Mouse (Mus musculus) ES-E14 (cell line): ENCODE measurements around the gene Tmem213.

Experiments
- HCFC1 ChIP-seq: IDR thresholded peaks from 2 replicates; pipeline ENCODE4 v1.6.1; 2012; ENCODE audit warnings: low read length, inconsistent platforms, borderline replicate concordance; ENCODE audit not compliant: insufficient read depth
- MAFK ChIP-seq: IDR thresholded peaks from 2 replicates; pipeline ENCODE4 v1.6.1; 2014; ENCODE audit warnings: mild to moderate bottlenecking, low read depth, low read length, inconsistent platforms; ENCODE audit not compliant: insufficient read depth
- ZNF384 ChIP-seq: IDR thresholded peaks from 2 replicates; pipeline ENCODE4 v1.6.1; 2012; ENCODE audit warnings: low read depth, low read length, inconsistent platforms

GRCm38 (mm10) chr6:38160556-38160955 is 51.5 kb downstream of the Tmem213 start:
- TF ChIP-seq HCFC1 (no peak), ZNF384 (no peak), MAFK (no peak)
